Mouse (Mus musculus) small intestine, adult 2 months (tissue): ENCODE measurements around the gene Nkx2-9.

Experiments
- CTCF ChIP-seq: fragments of 200-500 bp; IDR thresholded peaks from 2 replicates; pipeline ENCODE4 v1.5.1; 2012; ENCODE audit warnings: low read depth, mild to moderate bottlenecking, control low read depth, inconsistent platforms, low read length, moderate library complexity, mixed read lengths; ENCODE audit not compliant: insufficient replicate concordance, insufficient read length; ENCODE audit errors: extremely low read depth
- POLR2A ChIP-seq: fragments of 200-500 bp; IDR thresholded peaks from 2 replicates; pipeline ENCODE4 v1.6.1; 2012; ENCODE audit warnings: low read depth, mild to moderate bottlenecking, control low read depth, inconsistent platforms, low read length, moderate library complexity

- TF ChIP-seq CTCF, result no peak
- no peak for TF ChIP-seq POLR2A
Observed at GRCm38 (mm10) chr12:56615391-56615790, 2.3 kb upstream of the Nkx2-9 start.
